Mouse (Mus musculus): ENCODE results near the gene Slc25a21.

Gene Slc25a21

GRCm38 (mm10) chr12:57016845-57017244 is 180.4 kb downstream of the Slc25a21 start:
- DNase-seq (ENCODE audit: low spot score), result no peak

GRCm38 (mm10) chr12:57016324-57016723 is 180.9 kb downstream of the Slc25a21 start:
- DNase-seq (ENCODE audit: low spot score), result no peak

- no peak for DNase-seq (ENCODE audit: low spot score)
These were observed 188.3 kb downstream of the Slc25a21 start for GRCm38 (mm10) chr12:57009010-57009409.

GRCm38 (mm10) chr12:56986049-56986448 is 211.2 kb downstream of the Slc25a21 start:
- peak; percentile 62 for DNase-seq (ENCODE audit: low spot score)

GRCm38 (mm10) chr12:56982066-56982626 is 215.1 kb downstream of the Slc25a21 start:
- no peak for DNase-seq (ENCODE audit: low spot score)

GRCm38 (mm10) chr12:56975256-56975655 is 222.0 kb downstream of the Slc25a21 start:
- no peak for DNase-seq (ENCODE audit: low spot score)

- DNase-seq (ENCODE audit: low spot score), result no peak
These were observed 234.0 kb downstream of the Slc25a21 start for GRCm38 (mm10) chr12:56963236-56963635.

GRCm38 (mm10) chr12:56959230-56960051 is 237.8 kb downstream of the Slc25a21 start:
- DNase-seq (ENCODE audit: low spot score), result no peak

GRCm38 (mm10) chr12:56958244-56958643 is 239.0 kb downstream of the Slc25a21 start:
- no peak for DNase-seq (ENCODE audit: low spot score)

GRCm38 (mm10) chr12:56951749-56952657 is 245.3 kb downstream of the Slc25a21 start:
- DNase-seq (ENCODE audit: low spot score), result no peak

- DNase-seq (ENCODE audit: low spot score), result no peak
These were observed 253.0 kb downstream of the Slc25a21 start for GRCm38 (mm10) chr12:56944265-56944664.

- DNase-seq (ENCODE audit: low spot score), result no peak
These were observed 256.4 kb downstream of the Slc25a21 start for GRCm38 (mm10) chr12:56940861-56941260.

GRCm38 (mm10) chr12:56918145-56918544 is 279.1 kb downstream of the Slc25a21 start:
- no peak for DNase-seq (ENCODE audit: low spot score)

GRCm38 (mm10) chr12:56906476-56906875 is 290.8 kb downstream of the Slc25a21 start:
- no peak for DNase-seq (ENCODE audit: low spot score)

GRCm38 (mm10) chr12:56905652-56906305 is 291.5 kb downstream of the Slc25a21 start:
- no peak for DNase-seq (ENCODE audit: low spot score)

GRCm38 (mm10) chr12:56905222-56905621 is 292.1 kb downstream of the Slc25a21 start:
- DNase-seq (ENCODE audit: low spot score), result no peak

GRCm38 (mm10) chr12:56902774-56903456 is 294.4 kb downstream of the Slc25a21 start:
- no peak for DNase-seq (ENCODE audit: low spot score)

- DNase-seq (ENCODE audit: low spot score), result no peak
These were observed 299.3 kb downstream of the Slc25a21 start for GRCm38 (mm10) chr12:56897976-56898375.

- DNase-seq (ENCODE audit: low spot score), result no peak
These were observed 299.9 kb downstream of the Slc25a21 start for GRCm38 (mm10) chr12:56897221-56897937.

- no peak for DNase-seq (ENCODE audit: low spot score)
These were observed 302.3 kb downstream of the Slc25a21 start for GRCm38 (mm10) chr12:56894963-56895362.
